Mouse (Mus musculus) spleen, adult 12 weeks (tissue): ENCODE data around the gene Spint2.
A peak's percentile ranks its signal among the peaks of the same experiment; 100 is the strongest.

Experiments
- DNase-seq: peaks from one replicate; pipeline ENCODE4 v3.0.0; 2022; ENCODE audit warnings: low spot score

Spint2 gene

DNA sequence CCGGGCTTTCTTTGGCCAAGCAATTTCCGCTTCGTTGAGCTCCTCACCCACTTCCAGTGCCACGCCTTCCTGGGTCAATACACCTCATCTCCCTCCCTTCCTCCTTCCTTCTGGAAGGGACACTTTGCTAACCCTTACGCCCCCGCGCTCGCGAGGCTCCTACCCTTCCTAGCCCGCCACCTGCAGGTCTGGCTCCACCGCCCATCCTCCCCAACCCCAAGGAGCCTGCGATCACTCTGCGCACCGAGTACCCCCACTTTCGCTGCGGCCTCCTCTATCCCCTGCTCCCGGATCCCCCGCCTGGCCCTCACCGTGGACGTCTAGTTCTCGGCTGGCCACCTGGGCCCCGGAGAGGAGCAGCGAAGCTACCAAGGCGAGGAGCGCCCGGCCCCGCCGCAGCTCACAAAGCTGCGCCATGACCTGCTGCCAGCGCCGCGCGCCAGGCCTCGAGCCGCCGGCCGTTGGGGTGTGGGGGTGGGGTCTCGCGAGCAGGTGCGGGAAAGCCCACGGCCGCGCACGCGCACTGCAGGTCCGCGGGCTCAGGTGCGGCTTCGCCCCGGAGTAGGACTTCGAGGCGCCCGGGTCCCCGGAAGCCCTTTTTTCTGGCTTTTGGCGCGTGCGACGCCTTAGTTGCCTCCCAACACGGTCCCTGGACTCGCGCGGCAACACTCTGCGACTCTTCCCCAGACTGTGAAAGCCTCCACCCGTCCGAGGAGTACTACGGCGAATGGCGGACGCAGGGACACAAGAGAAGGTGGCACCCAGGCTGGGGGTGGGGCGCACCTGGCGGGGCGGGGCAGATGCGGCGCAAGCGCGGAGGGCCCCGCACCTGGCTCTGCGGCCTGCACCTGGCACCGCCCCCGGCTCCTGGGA, at the start of gene Spint2:
TSS of gene Spint2 (minus strand) at position 712 of the 873 bp plus-strand sequence.
- peak; percentile 19 for DNase-seq

DNA sequence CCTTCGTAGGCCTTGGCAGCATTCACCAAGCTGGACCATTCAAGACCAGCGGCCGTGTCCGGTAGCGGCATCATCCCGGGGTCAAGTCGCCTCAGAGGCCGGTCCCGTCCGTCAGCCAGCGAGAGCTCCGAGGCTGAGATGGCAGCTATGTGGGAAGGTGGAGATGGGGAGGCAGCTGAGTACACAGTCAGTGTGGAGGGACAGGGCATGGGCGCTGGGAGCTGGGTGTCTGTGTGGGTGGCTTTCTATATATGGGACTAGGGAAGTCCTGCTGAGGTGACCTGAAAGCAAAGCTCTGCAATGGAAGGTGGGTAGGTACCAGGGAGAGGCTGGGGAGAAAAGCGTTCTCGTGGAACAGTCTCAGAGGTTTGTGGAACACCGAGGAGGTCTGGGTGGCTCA, 47.3 kb upstream of the Spint2 start:
- no peak for DNase-seq

DNA sequence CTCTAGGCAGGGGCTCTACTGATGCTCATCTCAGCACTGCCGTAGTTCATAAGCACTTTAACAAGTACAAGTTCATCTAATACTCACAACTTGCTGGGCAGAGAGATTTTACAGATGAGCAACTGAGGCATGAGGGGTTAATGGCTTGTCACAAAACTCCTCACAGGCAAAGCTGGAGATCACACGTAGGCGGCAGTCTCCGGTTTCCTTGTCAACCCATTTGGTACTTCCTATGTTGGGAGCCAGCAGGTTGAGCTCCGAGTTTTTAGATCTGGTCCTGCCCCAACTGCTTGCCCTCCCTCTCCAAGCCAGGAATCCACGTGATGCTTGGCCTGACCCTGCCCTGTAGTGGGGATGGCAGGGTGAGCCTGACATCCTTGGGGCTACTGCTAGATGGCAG, 45.4 kb upstream of the Spint2 start:
- no peak for DNase-seq

DNA sequence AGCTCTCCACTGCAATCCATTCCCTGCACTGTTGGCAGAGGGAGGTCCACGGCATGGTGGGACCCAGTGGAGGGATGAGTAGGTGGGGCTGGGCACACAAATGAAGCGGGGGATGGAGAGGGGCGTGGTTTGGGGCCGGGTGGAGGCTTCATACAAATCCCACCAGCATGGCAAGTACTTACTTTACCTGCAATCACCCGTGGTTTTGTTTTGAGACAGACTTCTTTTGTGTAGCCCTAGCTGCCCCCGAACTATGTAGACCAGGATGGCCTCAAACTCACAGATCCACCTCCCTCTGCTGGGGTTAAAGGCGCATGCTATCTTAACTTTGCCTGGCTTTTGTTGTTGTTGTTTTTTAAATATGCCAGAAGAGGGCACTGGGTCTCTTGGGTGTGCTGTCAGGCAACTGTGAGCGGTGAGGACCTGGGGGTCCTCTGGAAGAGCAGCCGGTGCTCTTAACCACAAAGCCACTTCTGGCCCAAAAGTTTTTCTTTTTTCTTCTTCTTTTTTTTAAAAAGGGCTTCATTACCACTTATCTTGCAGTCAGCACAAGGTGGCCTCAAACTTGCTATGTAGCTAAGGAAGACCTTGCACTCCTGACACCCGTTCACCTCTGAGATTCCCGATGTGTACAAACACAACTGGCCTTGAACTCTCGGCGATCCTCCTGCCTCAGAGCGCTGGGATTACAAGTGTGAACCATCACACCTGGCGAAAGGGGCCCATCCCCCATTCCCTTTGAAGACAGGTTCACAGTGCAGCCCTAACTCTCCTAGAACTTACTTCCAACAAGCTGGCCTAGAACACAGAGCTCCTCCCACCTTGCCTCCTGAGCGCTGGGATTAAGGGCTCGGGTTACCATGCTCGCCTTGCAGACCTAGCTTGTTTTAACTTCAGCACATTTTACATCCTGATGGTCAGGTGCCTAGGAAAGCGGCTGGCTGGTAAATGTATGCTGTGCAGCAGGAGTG, 37.9 kb upstream of the Spint2 start:
- DNase-seq: no peak

DNA sequence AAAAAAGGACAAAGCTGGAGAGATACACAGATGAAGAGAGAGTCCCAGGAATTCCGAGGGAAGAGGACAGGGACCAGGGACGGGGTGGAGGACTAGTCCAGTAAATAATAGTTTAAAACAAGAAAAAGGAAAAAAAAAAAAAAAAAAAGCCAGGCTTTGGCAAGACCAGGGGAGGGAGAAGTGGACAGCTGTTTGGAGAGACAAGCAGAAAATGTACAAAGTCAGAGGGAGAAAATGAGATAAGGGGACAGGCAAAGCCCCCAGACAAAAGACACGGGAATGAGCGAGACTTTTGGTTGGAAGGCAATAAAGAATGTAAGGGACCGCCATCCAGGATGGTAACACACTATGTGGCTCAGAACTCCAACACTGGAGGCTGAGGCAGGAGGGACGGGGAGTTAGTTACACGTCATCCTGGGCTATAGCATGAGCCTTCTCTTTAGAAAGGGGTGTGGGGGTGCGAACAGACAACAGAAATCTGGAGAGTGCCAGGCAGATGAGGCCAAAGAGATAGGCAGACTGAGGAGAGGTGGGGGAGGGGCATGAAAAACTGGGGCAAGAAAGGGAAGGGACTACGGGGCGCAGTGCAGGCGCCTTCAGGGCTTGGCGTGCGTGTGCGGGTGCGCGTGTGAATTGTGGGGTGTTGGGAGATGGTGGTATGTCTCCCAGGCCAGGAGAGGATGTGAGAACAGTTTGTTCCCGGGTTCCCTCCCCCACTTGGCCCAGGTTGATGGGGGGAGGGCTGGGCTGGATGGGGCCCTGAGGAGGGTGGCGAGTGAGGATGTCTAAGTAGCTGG, 36.6 kb upstream of the Spint2 start:
- no peak for DNase-seq

DNA sequence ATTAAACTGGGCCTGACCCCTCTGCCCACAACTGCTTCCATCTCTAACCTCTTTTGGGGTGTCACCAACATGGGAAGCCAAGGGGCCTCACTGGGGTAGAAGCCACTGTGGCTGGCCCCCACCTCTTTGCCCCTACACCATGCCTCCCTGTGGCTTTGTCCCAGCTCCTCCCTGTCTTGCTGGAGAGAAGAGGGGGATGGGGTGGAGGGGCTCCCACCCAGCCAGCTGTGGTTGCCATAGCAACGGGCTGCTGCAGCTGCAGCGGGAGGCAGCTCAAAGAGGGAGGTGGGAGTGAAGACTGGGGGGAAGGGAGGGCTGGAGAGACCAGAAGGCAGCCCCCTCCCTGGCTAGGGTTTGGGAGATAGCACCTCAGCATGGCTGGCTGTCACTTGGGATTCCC, 35.8 kb upstream of the Spint2 start:
- no peak for DNase-seq

DNA sequence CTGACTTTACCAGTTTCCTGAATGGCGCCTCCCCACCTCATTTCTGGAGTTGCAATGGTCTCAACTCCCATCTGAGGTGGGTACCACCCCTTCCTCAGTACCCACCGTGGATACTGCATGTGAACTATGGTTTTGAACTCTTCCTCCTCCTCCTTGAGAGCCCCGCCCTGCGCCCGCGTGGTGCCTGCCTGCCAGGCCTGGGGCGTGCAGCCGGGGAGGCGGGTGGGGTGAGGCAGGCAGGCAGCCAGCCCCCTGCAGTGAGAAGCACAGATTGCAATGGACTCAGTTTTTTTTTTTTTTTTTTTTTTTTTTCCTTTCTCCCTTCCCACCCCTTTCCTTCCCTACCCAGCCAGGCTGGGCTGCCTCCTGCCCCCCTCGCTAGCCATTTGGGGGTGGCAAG, 35.3 kb upstream of the Spint2 start:
- DNase-seq: no peak

DNA sequence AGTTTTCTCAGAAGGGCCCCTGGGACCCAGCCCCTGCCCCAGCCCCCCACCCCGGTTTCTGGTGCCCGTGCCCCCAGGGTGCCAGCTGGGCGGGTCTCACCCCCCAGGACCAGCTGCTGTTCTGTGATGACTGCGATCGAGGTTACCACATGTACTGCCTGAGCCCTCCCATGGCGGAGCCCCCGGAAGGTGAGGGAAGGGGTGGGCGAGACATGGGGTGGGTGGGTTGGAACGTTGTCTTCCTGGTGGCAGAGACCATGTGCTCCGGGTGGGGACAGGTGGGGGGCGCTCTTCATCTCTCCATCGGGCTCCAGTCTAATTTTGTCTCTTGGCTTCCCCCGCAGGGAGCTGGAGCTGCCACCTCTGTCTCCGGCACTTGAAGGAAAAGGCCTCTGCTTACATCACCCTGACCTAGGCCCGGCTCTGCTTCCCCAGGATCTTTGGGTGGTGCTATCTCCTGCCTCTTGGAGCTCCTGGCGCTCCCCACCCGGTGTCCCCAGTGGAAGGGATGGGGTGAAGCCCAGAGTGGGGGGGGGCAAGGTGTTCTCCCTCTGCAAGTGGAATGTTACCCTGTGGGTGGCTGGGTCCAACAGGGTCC, 34.5 kb upstream of the Spint2 start:
- DNase-seq: no peak

DNA sequence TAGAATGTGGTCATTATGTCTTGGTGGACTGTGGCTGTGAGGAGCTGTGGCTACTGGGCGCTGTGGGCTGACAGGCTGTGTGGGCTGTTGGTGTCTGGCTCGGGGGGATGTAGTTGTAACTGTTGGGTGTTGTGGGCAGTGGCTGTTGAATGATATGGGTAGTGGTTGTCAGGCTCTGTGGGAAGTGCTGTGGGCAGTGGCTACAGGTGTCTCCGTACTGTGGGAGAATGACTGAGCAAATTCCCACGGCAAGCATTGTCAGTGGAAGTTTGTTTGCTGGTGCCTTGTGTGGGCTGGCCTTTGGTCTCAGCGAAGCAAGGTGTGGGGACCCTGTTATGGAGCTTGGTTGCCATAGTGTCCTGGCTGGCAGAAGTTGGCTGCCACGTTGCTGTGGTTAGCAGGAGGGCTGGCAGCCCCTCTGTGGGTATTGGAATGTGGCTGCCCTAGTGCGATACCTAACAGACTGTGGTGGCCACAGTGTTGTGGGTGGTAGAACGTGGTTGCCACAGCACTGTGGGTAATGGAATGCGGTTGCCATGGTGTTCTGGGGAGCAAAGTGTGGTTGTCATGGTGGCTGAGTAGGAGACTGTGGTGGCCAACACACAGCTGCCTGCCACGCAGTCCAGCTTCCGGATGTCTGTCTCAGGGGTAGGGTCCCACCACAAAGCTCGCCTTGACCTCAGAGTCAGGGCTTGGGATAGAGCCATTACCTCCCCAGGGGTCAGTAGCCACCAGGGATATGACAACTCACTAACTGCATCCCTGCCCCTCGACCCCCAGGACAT, 33.3 kb upstream of the Spint2 start:
- no peak for DNase-seq

DNA sequence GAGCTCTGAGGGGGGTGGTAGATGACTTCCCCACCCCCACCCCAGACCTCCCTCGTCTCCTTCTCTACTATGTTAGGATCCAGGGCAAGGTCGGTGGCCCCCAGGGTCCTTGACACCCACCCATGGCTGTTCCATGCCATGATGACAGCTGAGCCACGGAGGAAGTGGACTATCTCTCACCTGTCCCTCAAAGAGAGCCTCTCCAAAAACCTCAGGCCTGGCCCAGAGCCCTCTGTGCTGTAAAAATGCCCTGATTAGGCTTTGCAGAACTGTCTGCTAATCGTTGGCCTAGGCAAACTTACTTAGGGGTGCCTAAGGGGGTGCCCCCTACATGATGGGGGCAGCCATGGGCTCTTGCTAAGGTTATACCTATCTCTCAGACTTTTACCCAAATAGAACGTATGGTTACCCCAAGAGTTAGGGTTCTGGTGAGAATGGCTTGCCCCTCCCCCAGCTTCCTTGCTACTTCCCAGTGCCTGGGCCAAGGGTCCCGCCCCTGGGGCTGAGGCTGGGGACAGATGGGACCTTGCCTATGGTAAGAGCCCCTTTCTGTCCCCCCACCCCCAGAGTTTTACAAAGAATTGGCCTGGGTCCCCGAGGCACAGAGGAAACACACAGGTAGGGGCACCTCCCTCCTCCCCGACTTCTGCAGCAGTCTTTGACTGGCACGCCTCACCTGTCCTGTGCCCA, 32.0 kb upstream of the Spint2 start:
- DNase-seq: no peak

DNA sequence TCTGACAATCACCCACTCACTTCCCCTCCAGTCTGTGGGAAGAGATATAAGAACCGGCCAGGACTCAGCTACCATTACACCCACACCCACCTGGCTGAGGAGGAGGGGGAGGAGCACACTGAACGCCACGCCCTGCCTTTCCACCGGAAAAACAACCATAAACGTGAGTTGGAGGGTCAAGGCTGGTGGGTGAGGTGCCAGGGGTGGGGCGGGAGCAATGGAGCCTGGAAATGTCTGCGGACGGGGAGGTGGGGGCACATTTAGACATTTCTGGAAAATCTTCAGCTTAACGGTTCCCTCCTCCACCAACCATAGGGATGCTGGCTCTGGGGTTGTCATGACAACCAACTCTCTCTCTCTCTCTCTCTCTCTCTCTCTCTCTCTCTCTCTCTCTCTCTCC, 31.3 kb upstream of the Spint2 start:
- DNase-seq: no peak

DNA sequence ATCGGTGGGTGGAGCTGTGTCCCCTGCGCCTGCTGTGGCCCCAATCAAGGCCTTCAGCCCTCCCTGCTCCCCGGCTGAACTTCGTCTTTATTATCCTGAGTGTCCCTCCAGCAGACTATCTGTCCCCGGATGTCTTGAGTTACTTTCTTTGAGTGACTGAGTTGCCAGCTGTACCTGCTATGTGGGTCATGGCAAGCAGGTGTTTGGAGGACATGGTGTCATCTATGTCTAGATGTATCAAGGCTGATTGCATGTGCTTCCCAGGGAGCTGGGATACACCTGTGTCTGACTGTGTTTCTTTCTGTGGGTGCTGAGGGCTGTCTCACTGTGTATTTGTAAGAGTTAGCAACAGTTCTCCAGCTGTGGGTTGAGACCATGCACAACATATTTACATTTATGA, 28.0 kb upstream of the Spint2 start:
- no peak for DNase-seq

DNA sequence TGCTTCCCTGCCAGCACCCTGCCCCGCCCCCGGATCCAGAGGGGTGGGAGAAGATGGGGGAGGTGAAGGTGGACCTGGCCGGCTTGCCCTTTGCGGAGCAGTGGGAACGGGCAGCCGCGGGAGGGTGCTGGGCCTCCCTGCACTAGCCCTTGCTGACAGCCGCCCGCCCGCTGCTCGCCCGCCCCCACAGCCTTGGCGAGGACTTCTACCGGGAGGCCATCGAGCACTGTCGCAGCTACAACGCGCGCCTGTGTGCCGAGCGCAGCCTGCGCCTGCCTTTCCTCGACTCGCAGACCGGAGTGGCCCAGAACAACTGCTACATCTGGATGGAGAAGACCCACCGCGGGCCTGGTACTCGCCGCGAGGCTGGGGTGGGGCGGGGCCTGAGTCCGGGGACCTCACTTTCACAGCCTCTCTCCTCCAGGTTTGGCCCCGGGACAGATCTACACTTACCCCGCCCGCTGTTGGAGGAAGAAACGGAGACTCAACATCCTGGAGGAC, 27.6 kb upstream of the Spint2 start:
- no peak for DNase-seq

DNA sequence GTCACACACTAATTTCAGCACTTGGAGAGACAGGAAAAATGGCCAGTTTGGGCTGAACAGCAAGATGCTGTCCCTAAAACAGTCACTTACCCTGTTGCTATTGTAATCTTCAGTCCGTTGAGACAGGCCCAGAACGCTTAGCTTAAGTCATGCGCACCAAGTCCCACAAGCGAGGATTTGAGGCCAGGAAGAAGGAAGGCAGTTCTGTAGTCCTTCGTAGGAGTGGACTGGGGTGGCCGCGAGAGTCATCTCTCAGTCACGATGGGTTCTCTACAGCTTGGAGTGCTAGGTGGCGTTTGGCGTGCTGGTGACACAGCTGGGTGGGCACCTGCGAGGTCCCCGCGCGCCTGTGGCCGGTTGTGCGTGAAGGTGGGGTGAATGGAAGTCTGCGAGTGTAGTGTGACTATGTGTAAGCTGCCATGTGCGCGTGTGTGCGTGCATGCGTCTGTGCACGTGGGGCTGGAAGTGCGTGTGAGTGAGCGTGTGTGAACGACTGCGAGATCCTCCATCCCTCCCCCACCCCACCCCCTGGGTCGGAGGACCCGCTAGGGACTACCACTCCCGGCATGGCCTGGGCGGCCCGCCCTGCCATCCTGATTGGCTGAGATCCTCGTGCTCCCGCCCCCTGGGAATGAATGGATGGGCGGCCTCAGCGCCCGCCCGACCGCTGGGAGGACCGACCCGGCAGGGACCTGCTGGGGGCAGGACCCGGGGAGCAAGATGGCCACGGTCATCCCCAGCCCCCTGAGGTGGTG, 25.8 kb upstream of the Spint2 start:
- DNase-seq: peak; percentile 57

DNA sequence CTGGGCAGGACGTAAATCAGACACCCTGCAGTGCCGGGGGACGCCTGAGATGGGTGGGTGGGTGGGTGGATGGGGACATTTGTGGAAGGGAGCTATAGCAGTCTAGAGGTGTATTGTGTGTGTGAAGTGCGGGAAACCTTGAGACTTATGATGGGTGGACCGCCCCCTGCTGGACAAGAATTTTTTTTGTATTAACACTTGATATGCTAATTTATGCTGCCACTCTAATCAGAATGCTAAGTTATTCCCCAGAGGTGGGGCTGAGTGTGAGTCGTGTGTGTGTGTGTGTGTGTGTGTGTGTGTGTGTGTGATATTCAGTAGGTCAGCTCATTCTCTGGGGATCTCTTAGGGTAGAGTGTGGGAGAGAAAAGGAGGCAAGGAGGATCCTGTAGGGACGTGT, 24.9 kb upstream of the Spint2 start:
- DNase-seq: no peak

DNA sequence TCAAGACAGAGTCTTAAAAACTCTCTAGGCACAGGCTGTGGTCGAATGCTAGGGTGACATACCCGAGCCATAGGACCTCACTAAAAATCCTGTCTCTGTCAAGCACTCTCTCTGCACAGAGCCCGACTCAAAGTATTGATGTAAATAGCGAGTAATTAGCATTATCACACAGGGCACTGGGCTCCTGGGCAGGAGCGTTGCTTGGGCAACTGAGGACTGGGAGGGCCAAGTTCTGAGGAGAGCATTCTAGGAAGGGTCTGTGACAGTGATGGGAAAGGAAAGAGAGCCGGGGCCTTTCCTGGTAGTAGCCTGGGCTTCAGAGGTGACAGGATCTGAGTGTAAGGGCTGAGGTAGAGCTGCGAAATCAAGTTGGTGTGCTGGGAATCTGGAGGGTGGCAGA, 24.4 kb upstream of the Spint2 start:
- no peak for DNase-seq

DNA sequence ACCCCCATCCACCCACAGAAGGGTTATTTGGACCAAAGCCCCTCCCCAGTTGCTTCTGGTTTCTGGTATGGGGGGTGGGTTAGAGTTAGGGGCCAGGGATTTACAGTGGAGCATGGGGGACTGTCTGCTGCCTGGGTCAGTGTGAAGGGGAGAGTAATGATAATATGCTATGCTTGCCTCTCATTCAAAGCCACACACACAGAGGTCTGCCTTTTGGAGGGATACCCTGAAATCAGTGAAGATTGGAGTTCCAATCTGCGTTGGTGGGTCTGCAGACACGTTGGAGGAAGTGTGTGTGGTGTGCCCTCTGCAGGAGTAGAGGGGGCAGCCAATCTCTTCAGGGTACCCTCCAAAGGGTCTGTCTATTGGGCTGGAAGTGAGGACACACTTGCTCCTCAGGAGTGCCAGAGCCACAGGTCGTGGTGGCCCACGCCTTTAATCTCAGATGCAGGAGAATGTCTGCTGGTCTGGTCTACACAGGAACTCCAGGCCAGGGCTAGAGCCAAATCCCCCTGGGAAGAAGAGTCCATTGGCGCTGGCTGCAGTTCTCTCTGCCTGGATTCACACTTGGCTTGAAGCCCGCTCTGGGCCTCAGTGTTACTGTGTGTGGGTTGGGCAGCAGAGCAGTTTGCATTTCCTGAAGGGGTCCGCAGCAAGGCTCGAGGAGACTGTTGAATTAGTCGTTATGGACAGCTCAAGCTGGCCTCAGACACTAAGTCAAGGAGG, 23.7 kb upstream of the Spint2 start:
- no peak for DNase-seq

DNA sequence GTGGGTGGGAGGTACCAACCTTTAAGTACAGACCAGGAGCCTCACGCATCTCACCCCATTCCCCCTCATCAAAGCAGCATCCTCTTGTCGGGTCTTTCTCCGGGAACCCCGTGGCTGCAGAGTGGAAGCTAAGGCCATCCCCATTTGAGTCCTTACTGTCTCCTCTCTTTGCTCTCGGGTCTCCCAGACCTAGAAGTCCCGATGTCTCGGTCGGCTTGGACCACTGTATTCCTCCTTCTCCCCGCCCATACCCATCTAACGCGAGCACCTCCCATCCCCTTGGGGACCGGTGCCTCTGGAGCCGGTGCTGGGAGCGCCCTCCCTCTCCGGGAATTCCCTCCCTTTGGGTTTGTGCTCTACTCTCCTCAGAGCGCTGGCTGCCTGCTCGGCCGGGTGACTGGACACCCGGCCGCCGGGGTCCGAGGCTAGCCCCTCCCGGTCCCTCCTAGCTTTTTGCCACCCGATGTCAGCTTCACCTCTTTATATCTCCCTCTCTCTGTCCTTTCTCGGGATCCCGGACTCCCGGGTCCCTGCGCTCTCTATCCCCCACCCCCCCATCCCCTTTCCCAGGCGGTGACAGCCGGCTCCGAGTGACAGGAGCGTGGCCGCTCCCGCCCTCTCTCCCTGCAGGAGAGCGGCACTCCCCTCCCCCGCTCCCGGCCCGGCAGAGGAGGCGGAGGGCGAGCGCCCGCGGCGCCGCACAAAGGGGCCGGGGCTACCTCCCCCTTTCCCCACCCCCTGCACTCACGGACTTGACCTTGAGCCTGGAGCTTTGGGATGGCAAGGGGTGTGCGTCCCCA, 23.0 kb upstream of the Spint2 start:
- no peak for DNase-seq
